Mouse (Mus musculus): ENCODE results near the gene Lrrc31. TPM values are rescaled to one million over a fixed set of nuclear protein-coding genes. Genes with fewer than 3 reads are reported as not detected.

The Lrrc31 gene
- total RNA-seq, 2 experiments from 2014 or later, result not detected

DNA sequence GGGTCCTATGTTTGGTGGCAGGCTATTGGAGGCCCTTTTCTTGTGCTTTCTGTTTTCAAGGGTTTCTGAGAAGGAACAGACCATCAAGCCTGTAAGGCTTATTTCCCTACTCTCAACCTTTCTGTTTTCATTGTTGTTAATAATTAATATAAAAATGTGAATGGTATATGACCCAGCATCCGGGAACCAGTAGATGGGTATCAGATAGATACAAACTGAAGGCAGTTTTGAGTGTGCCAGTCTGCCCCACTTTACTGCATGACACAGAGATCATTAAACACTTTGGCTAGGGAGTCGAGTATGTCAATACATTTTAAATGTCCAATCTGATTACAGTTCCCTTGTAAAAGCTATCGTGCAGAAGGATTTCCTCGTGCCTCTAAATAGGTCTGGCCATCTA, 1.8 kb downstream of the Lrrc31 start:
- no peak for DNase-seq (ENCODE audit: extremely low spot score in 1 of 2, low spot score in 2 of 2)
- intact Hi-C loops (cut with DNase I), result no loop called here

GRCm38 (mm10) chr3:30696346-30696745, 3.3 kb downstream of the Lrrc31 start:
- DNase-seq (ENCODE audit: extremely low spot score in 1 of 2, low spot score in 2 of 2), result peak; percentile 56 to 60
- intact Hi-C loops (cut with DNase I), result no loop called here

DNA sequence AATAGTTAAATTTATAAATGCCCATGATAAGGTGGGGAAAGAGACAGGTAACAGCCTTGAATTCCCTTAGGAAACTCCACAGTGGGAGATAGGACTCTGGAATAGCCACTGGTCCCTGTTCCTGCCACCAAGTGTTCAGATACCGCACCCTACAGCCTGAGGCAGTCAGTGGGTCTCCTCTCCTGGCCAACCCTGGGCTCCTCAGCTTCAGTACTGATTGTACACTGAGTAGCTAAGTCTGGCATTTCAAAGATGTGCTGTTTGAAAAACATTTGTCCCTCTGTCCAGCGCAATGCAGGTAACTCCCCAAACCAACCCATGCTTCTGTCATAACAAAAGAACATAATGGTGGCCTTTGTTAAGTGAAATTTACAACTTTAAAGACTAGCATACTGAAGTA, 4.0 kb downstream of the Lrrc31 start:
- DNase-seq (ENCODE audit: extremely low spot score in 1 of 2, low spot score in 2 of 2), result no peak
- intact Hi-C loops (cut with DNase I), result no loop called here

GRCm38 (mm10) chr3:30690976-30691375, 8.7 kb downstream of the Lrrc31 start:
- no peak for DNase-seq (ENCODE audit: extremely low spot score in 1 of 2, low spot score in 2 of 2)
- intact Hi-C loops (cut with DNase I), result loop anchor here (5.0 kb wide), 1 partner anchor 101 kb away; the partner anchor contains the start of gene Sec62

DNA sequence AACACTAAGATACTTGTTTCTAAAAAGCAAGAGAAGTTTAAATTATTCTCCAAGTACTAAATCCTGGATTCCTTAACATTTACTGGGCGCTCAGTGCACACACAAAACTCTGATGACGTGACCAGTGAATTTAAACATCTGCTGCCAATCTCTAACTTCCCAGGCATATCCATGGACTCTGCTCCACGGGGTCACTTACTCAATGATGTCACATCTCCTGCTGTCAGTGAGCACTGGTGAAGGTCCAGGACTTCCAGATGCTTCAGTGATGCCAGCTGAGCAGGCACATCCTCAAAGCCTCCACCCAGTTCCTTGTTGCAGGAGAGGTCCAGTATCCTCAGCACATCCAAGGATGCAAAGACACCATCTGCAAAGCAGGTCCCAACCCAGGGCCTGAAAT, 12.4 kb downstream of the Lrrc31 start:
- intact Hi-C loops (cut with DNase I), result no loop called here
- DNase-seq (ENCODE audit: extremely low spot score in 1 of 2, low spot score in 2 of 2), result no peak

DNA sequence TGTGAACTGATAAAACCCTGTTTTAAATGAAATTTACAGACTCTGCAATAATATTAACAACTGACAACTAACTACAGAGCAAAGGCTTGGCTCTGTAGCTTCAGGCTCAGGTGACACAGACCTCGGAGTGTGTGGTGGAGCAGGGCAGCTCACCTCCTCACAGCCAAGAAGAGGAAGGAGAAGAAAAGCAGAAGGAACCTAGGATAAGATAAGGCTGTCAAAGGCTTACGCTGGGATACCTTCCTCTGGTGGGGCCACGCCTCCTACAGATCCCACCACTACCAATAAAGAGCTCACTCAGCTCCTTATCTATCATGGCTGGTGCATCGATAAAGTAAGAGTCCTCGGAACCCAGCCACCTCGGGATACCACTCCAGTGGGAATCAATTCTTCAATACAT, 16.5 kb downstream of the Lrrc31 start:
- intact Hi-C loops (cut with DNase I), result no loop called here

GRCm38 (mm10) chr3:30658486-30658885, 41.2 kb downstream of the Lrrc31 start:
- no peak for DNase-seq (ENCODE audit: extremely low spot score in 1 of 2, low spot score in 2 of 2)
- intact Hi-C loops (cut with DNase I), result no loop called here

More for the DNA sequence above, 16.5 kb downstream of the Lrrc31 start:
- no peak for DNase-seq (ENCODE audit: extremely low spot score in 1 of 2, low spot score in 2 of 2)

DNA sequence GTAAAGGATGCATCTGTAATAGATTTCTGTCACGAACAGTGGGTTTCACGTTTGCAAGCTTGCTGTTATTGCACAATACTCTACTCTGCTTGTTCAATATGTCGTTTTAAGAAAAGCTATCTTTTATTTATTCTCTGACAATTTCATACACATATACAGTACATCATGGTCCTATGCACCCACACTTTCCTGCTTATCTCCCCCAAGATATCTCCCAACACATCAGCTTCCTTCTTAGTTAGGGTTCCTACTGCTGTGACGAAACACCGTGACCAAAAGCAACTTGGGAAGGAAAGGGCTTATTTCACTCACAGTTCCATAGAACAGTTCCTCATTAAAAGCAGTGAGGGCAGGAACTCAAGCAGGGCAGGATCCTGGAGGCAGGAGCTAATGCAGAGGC, 43.7 kb downstream of the Lrrc31 start:
- no peak for DNase-seq (ENCODE audit: extremely low spot score in 1 of 2, low spot score in 2 of 2)
- intact Hi-C loops (cut with DNase I), result no loop called here

GRCm38 (mm10) chr3:30650062-30650841, 49.4 kb downstream of the Lrrc31 start:
- intact Hi-C loops (cut with DNase I), result no loop called here

GRCm38 (mm10) chr3:30648466-30648865, 51.2 kb downstream of the Lrrc31 start:
- no peak for DNase-seq (ENCODE audit: extremely low spot score in 1 of 2, low spot score in 2 of 2)
- intact Hi-C loops (cut with DNase I), result no loop called here

More at GRCm38 (mm10) chr3:30650062-30650841, 49.4 kb downstream of the Lrrc31 start:
- peak in 1 of 2 experiments; percentile 30 for DNase-seq (ENCODE audit: extremely low spot score in 1 of 2, low spot score in 2 of 2)

GRCm38 (mm10) chr3:30647440-30648090, 52.1 kb downstream of the Lrrc31 start, which contains the start of gene Lrrc34:
Gene Lrrc34 (minus strand): TSS chr3:30647869.
- intact Hi-C loops (cut with DNase I), result no loop called here

GRCm38 (mm10) chr3:30646761-30647160, 52.9 kb downstream of the Lrrc31 start:
- no peak for DNase-seq (ENCODE audit: extremely low spot score in 1 of 2, low spot score in 2 of 2)
- intact Hi-C loops (cut with DNase I), result no loop called here

More at GRCm38 (mm10) chr3:30647440-30648090, 52.1 kb downstream of the Lrrc31 start, which contains the start of gene Lrrc34:
- peak; percentile 31 to 75 for DNase-seq (ENCODE audit: extremely low spot score in 1 of 2, low spot score in 2 of 2)

GRCm38 (mm10) chr3:30644207-30644606, 55.4 kb downstream of the Lrrc31 start, which contains the start of gene Lrriq4:
Gene Lrriq4 (plus strand): TSS chr3:30644507.
- intact Hi-C loops (cut with DNase I), result no loop called here
- no peak for DNase-seq (ENCODE audit: extremely low spot score in 1 of 2, low spot score in 2 of 2)

DNA sequence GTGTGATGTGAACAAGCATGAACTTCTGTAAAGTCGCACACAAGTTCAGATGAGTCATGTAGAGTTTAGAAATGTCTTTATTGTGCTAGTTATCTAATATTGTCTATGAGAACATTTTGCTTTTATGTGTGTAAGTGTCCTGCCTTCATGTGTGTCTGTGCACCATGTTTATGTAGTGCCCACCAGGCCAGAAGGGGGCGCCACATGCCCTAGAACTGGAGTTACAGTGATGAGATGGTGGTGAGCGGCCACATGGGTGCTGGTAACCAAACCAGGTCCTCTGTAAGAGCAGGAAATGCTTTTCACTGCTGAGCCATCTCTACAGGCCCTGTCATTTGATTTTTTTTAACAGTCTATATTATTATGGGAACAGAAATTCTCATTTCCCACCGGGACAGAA, 64.0 kb downstream of the Lrrc31 start:
- intact Hi-C loops (cut with DNase I), result no loop called here
- no peak for DNase-seq (ENCODE audit: extremely low spot score in 1 of 2, low spot score in 2 of 2)

- intact Hi-C loops (cut with DNase I), result no loop called here
These were observed 66.0 kb downstream of the Lrrc31 start for GRCm38 (mm10) chr3:30633681-30634080.

More at GRCm38 (mm10) chr3:30633681-30634080, 66.0 kb downstream of the Lrrc31 start:
- no peak for DNase-seq (ENCODE audit: extremely low spot score in 1 of 2, low spot score in 2 of 2)

Other genes starting within 250 kb of the Lrrc31 start
- gene Mecom, start 151.8 kb downstream of the Lrrc31 start, total RNA-seq (2021), result 1 to 10 TPM; 4.2 to 4.7 TPM
- under 1 TPM; 0.73 to 0.99 TPM for gene Actrt3, start 99.9 kb downstream of the Lrrc31 start, total RNA-seq (2021)
- 10 to 100 TPM; 15.7 to 17.0 TPM for gene Mynn, start 97.8 kb downstream of the Lrrc31 start, total RNA-seq (2021)
- gene Lrriq4, start 55.3 kb downstream of the Lrrc31 start, total RNA-seq (2021), result not detected
- under 1 TPM; 0.30 to 0.34 TPM for gene Lrrc34, start 52.0 kb downstream of the Lrrc31 start, total RNA-seq (2021)
- not detected for gene Samd7, start 46.5 kb upstream of the Lrrc31 start, total RNA-seq (2021)
- 10 to 100 TPM; 90.2 to 93.8 TPM for gene Sec62, start 93.0 kb upstream of the Lrrc31 start, total RNA-seq (2021)
- gene Gpr160, start 156.1 kb upstream of the Lrrc31 start, total RNA-seq (2021), result under 1 TPM; 0.69 to 0.75 TPM

Data from left cerebral cortex, postnatal 10 days (tissue).